8 mouse cellular contexts compared by ENCODE assay signal in genomic region chr16:97922779-97923126, GRCm38 (mm10). TPM values are rescaled to one million over a fixed set of nuclear protein-coding genes. Genes with fewer than 3 reads are reported as not detected.
DNase-seq lines count a peak whose midpoint lies in the region; ATAC-seq and TF ChIP-seq lines count a peak whose summit lies in the region.

No protein-coding gene starts in this region.

- H3K27me3 ChIP-seq in C2C12 (ENCODE audit: control insufficient read depth, insufficient read depth, insufficient read length): no peaks in the 10 kb centered on the region
- no peaks in the 10 kb centered on the region for H3K27me3 ChIP-seq in forebrain, embryonic 11.5 days (ENCODE audit: control insufficient read depth, insufficient read depth, low read length)
- H3K27me3 ChIP-seq in liver, embryonic 13.5 days: no peaks in the 10 kb centered on the region

- no peak for TF ChIP-seq CTCF in C2C12 (IDR thresholded peaks at IDR 0.05; ENCODE audit: control insufficient read depth, insufficient read depth, insufficient read length)

- peaks cover 2% of the 10 kb centered on the region; the same call in 1 of the 2 replicates for H3K4me1 ChIP-seq in forebrain, embryonic 11.5 days (replicated peaks; ENCODE audit: control insufficient read depth, insufficient read depth, low read length)
- H3K4me1 ChIP-seq in liver, embryonic 13.5 days (replicated peaks): peaks cover 39% of the 10 kb centered on the region

- DNase-seq in frontal cortex, postnatal 25 days (ENCODE audit: low spot score in 2 of 2): no peak
- DNase-seq in forebrain, embryonic 11.5 days (ENCODE audit: low spot score): no peak
- no peak for DNase-seq in liver, embryonic 13.5 days
- no peak for DNase-seq in frontal cortex, postnatal 36 days (ENCODE audit: low spot score in 2 of 2)
- no peak for DNase-seq in layer of hippocampus, postnatal 14 days (ENCODE audit: low spot score in 2 of 2)

- no peak overlapping the region for H3ac ChIP-seq in C2C12 (ENCODE audit: control insufficient read depth, insufficient read length, low read depth)

- H3K36me3 ChIP-seq in C2C12 (ENCODE audit: control insufficient read depth, insufficient read depth): no peaks in the 10 kb centered on the region
- H3K36me3 ChIP-seq in forebrain, embryonic 11.5 days (ENCODE audit: control insufficient read depth, insufficient read depth, low read length): no peaks in the 10 kb centered on the region
- H3K36me3 ChIP-seq in liver, embryonic 13.5 days: no peaks in the 10 kb centered on the region

- peak overlapping the region; percentile 72 for H3K9ac ChIP-seq in forebrain, embryonic 11.5 days (ENCODE audit: low read length)
- peak overlapping the region; percentile 82 for H3K9ac ChIP-seq in liver, embryonic 13.5 days

- peak overlapping the region; percentile 56 for H3K4me3 ChIP-seq in C2C12 (ENCODE audit: insufficient read depth, poor library complexity, severe bottlenecking)
- peak overlapping the region; percentile 65 for H3K4me3 ChIP-seq in forebrain, embryonic 11.5 days (ENCODE audit: low read depth, low read length)
- peak overlapping the region; percentile 80 for H3K4me3 ChIP-seq in liver, embryonic 13.5 days (replicated peaks)

- ATAC-seq in frontal cortex, adult (ENCODE audit: low TSS enrichment): peak; percentile 56; the same call in 1 of the 2 replicates
- no peak; the same call in 1 of the 2 replicates for ATAC-seq in forebrain, embryonic 11.5 days (replicated peaks; ENCODE audit: low FRiP score)
- ATAC-seq in liver, embryonic 13.5 days (ENCODE audit: low read depth): peak; percentile 25; the same call in 1 of the 2 replicates
- ATAC-seq in granulocyte monocyte progenitor cell, adult 5-6 weeks (replicated peaks; ENCODE audit: poor library complexity, severe bottlenecking): no peak; the same call in none of the 2 replicates

- no peak overlapping the region for H3K27ac ChIP-seq in forebrain, embryonic 11.5 days (ENCODE audit: low read depth, low read length)
- no peak overlapping the region for H3K27ac ChIP-seq in liver, embryonic 13.5 days

- H3K4me2 ChIP-seq in forebrain, embryonic 11.5 days (ENCODE audit: low read depth, low read length, severe bottlenecking): peak overlapping the region; percentile 97
- peak overlapping the region; percentile 98 for H3K4me2 ChIP-seq in liver, embryonic 13.5 days

- under 1% methylated on average over 9 of the region's 9 CpGs for WGBS in forebrain, embryonic 11.5 days
- WGBS in liver, embryonic 13.5 days (ENCODE audit: insufficient replicate concordance): 1% methylated on average over 9 of the region's 9 CpGs

- no peaks in the 10 kb centered on the region for H3K79me2 ChIP-seq in C2C12 (ENCODE audit: control insufficient read depth, insufficient read depth)

- H3K79me3 ChIP-seq in C2C12 (ENCODE audit: low read depth): no peaks in the 10 kb centered on the region

- H3K9me3 ChIP-seq in forebrain, embryonic 11.5 days (ENCODE audit: control insufficient read depth, low read length): no peaks in the 10 kb centered on the region
- H3K9me3 ChIP-seq in liver, embryonic 13.5 days (replicated peaks): no peaks in the 10 kb centered on the region

TF ChIP-seq in C2C12, 6 proteins besides CTCF, POLR2A, EP300 and RAD21:
- TF ChIP-seq FOSL1 (IDR thresholded peaks at IDR 0.05; ENCODE audit: insufficient read depth, low read length, poor library complexity, severe bottlenecking): no peak
- TF ChIP-seq MYOG (IDR thresholded peaks at IDR 0.05; ENCODE audit: control insufficient read depth, extremely low read depth, insufficient read length): no peak
- TF ChIP-seq USF1 (IDR thresholded peaks at IDR 0.05; ENCODE audit: low read depth): no peak
- TF ChIP-seq MYOD1 (IDR thresholded peaks at IDR 0.05; ENCODE audit: control insufficient read depth, insufficient read length, low read depth): no peak
- TF ChIP-seq CEBPB (IDR thresholded peaks at IDR 0.05; ENCODE audit: low read depth): no peak

RNA-seq across cellular contexts. Expression of gene C2cd2, which starts 39.6 kb away (rescaled TPM):
- 9.3 TPM for polyA plus RNA-seq in C2C12 (2012; fragmentation: generic; extraction: Trizol)
- 14.7 and 19.6 TPM in 2 replicates for polyA plus RNA-seq in forebrain, embryonic 11.5 days (2014; fragmentation: Nextera tagmentation; extraction: Ambion mirVana)
- polyA plus RNA-seq in liver, embryonic 13.5 days (2015; fragmentation: Nextera tagmentation; extraction: Ambion mirVana): 5.0 and 5.6 TPM in 2 replicates
- 10.5 and 13.9 TPM in 2 replicates for total RNA-seq in granulocyte monocyte progenitor cell, adult 5-6 weeks (2014; fragmentation: Nextera tagmentation)
- total RNA-seq in granulocyte monocyte progenitor cell, adult 5-6 weeks (2017): 14.7 and 20.5 TPM in 2 replicates
- 10 to 100 TPM; 19.8 to 23.9 TPM for total RNA-seq in layer of hippocampus, postnatal 14 days (2021)

RNA-seq across cellular contexts. Expression of gene Zbtb21, which starts 39.7 kb away (rescaled TPM):
- 11.5 TPM for polyA plus RNA-seq in C2C12 (2012; fragmentation: generic; extraction: Trizol)
- 14.4 and 15.2 TPM in 2 replicates for polyA plus RNA-seq in forebrain, embryonic 11.5 days (2014; fragmentation: Nextera tagmentation; extraction: Ambion mirVana)
- polyA plus RNA-seq in liver, embryonic 13.5 days (2015; fragmentation: Nextera tagmentation; extraction: Ambion mirVana): 3.3 TPM in 2 replicates
- 9.5 and 11.3 TPM in 2 replicates for total RNA-seq in granulocyte monocyte progenitor cell, adult 5-6 weeks (2014; fragmentation: Nextera tagmentation)
- total RNA-seq in granulocyte monocyte progenitor cell, adult 5-6 weeks (2017): 9.4 and 11.4 TPM in 2 replicates
- total RNA-seq in layer of hippocampus, postnatal 14 days (2021): 10 to 100 TPM; 18.5 to 21.3 TPM

Comparison
In these comparisons a context has a peak if more than half of its experiments do, and no peak if none do; other contexts are left out.
1. ATAC-seq: peak in frontal cortex, adult (single experiment) and liver, embryonic 13.5 days (single experiment); none in forebrain, embryonic 11.5 days (single experiment) and granulocyte monocyte progenitor cell, adult 5-6 weeks (single experiment).
2. Peak in every context shown above with its lines, with median percentiles within 50 percentile points of each other: H3K4me3 ChIP-seq.